Mouse (Mus musculus) adipocyte (in vitro differentiated cells): ENCODE measurements around the gene Smpdl3b.
"Not testable (repeated sequence)": the region's sequence is repeated elsewhere in the genome, so short reads cannot be mapped to it uniquely, and the experiment has no call there.

Experiments
- DNase-seq: peaks from one replicate; pipeline ENCODE4 v3.0.0-alpha.2; 2016; ENCODE audit warnings: low spot score

The Smpdl3b gene

GRCm38 (mm10) chr4:132778562-132779201 lies 21.6 kb upstream of the Smpdl3b start:
- DNase-seq: no peak

DNA sequence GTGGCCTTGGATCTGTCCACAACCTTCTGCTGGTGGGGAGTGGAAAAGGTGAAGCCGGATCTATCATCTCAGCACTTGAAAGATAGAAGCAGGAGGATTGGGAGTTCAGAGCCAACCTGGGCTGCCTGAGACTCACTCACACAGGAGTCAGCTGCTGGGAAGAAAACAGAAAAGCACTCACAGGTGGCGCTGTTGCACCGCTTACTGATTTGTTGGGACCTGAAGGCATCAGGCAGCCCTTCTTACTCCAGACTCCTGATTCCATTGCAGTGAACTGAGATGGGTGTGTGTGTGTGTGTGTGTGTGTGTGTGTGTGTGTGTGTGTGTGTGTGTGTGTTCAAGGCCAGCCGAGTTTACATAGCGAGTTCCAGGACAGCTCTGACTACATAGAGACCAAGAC lies 19.7 kb upstream of the Smpdl3b start:
- peak; percentile 64 for DNase-seq

GRCm38 (mm10) chr4:132774905-132775304 lies 17.9 kb upstream of the Smpdl3b start:
- DNase-seq: no peak

DNA sequence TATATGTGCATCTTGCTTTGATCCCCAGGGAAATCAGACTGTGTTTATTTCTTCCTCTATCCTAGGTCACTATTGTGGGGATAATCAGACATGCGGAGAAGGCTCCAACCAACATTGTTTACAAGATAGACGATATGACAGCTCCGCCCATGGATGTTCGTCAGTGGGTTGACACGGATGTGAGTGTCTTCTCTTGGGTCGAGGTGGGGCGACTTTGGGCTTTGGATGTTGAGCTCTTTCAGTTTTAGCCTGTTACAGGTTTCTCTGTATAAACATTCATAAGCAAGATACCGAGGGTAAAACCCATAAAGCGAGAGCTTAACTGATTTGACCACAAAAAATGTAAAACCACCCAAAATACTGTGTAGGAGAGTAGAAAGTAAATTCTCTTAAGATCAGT lies 14.7 kb upstream of the Smpdl3b start:
- DNase-seq: no peak

GRCm38 (mm10) chr4:132767914-132768876 lies 11.1 kb upstream of the Smpdl3b start, which contains the start of gene Rpa2:
TSS of gene Rpa2 (plus strand) at chr4:132768332.
- DNase-seq: peak; percentile 100

- not testable (repeated sequence) for DNase-seq
Observed at GRCm38 (mm10) chr4:132763125-132763524, 6.1 kb upstream of the Smpdl3b start.

DNA sequence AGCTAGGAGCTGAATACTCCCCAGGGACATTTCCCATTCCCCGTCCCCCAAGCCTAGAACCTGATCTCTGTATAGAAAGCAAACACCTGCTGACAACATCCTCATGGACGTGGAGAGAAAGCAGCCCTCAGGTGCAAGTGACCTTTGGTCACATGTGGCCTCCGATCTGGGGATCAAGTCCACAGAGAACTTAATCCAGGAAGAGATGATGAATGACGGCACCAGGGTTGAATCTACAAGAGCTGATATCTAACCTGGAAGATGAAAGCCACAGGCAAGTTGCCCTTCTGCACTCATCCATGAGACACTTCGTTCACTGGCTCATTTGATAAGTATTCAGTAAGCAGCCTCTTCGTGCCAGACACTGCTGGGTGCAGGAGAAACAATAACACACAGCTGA lies 5.5 kb upstream of the Smpdl3b start:
- no peak for DNase-seq

DNA sequence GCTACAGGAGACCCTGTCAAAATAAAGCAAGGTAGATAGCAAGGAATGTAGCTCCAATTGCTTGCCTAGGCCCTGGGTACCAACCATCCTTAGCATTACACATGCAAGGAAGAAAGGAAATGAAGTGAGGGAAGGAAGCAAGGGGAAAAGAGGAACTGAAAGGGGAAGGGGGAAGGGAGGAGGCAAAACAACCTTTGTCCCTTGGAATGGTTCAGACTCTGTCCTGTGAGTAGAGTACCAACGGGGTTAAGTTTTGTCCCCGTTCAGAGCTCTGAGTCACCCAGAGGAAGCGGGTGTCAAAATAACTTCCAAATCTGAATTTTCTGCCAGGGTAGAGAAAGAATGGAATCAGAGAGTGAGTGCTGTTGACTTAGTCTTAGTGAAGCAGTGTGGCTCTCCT lies 3.2 kb upstream of the Smpdl3b start:
- DNase-seq: no peak

GRCm38 (mm10) chr4:132757633-132758351 lies 740 bp upstream of the Smpdl3b start:
- no peak for DNase-seq

DNA sequence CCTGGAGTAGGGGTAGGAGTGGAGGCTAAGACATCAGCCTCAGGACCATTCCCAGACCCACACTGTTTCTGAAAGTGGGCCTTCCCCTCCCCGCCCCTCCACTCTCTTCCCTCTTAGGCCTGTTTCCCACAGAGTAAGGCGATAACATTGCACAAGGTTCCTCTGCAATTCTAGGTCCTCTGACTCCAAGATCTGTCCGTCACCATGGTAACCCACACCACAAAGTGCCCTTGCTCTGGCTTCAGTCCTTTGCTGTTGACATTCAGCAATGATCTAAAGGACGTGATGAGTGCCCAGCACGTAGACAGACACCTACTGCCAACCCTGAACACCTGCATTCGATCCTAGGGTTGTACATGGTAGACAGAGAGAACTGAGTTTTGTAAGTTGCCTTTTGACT lies 4.1 kb downstream of the Smpdl3b start:
- no peak for DNase-seq

DNA sequence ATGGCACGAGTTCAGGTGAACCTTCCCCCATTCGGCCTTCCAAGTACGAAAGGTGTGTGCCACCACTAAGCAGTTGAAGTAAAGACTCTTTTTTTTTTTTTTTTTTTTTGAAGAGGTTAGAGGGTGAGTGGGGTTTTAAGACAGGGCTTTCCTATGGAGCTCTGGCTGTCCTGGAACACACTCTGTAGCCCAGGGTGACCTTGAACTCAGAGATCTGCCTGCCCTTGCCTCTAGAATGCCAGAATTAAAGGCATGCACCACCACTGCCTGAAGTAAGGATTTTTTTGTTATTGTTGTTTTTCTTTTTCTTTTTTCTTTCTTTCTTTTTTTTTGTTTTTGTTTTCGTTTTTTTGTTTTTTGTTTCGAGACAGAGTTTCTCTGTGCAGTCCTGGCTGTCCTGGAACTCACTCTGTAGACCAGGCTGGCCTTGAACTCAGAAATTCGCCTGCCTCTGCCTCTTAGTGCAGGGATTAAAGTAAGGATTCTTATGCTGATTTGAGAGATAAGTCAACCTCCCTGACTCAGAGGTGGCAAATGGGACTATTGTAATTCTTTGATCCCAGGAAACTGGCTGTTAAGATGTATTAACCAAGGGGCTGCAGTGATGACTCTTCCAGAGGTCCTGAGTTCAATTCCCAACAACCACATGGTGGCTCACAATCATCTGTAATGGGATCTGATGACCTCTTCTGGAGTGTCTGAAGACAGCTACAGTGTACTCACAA lies 7.6 kb downstream of the Smpdl3b start:
- no peak for DNase-seq

GRCm38 (mm10) chr4:132748778-132749177 lies 8.3 kb downstream of the Smpdl3b start:
- no peak for DNase-seq

GRCm38 (mm10) chr4:132747664-132748259 lies 9.3 kb downstream of the Smpdl3b start:
- peak; percentile 57 for DNase-seq

- no peak for DNase-seq
Observed at GRCm38 (mm10) chr4:132746911-132747517, 10.0 kb downstream of the Smpdl3b start.

DNA sequence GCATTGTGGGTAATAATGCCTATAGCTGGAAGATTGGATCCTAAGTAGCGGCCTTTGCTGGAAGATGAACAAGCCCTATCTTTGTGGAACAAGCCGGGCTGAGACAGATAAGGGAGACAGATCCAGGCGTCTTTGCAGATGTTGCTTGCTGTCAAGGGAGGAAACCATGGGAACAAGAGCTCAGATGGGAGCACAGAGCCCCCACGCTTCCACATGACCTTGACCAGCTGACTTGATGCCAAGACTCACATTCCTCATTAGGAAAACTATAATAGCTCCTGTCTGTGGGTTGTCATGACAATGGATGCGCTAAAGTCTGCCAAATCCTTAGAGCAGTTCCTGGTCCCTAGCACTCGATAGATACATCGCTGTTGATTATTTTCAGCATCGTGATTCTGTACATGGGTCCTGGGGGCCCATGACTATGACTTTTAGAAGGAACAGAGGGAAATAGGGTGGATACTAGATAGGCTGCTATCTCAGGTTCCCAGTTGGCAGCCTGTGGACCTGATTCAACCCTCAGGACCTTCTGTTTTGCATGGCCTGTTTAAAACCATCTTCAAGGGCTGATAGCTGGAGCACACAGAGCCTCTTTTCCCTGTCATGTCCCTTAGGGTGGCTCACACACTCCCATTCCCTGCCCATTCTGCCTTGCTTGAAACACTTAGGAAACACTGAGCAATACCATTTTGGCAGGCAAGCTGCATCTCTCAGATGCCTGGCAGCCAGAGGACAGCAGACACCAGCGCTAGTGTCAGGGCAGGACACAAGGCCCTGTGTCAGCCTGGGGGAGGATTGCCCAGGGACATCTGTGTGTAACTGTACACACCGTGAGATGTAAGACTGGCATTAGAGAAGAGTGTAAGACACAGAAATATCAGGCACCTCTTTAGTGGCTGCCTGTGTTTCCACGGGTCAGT lies 12.8 kb downstream of the Smpdl3b start:
- DNase-seq: peak; percentile 72

DNA sequence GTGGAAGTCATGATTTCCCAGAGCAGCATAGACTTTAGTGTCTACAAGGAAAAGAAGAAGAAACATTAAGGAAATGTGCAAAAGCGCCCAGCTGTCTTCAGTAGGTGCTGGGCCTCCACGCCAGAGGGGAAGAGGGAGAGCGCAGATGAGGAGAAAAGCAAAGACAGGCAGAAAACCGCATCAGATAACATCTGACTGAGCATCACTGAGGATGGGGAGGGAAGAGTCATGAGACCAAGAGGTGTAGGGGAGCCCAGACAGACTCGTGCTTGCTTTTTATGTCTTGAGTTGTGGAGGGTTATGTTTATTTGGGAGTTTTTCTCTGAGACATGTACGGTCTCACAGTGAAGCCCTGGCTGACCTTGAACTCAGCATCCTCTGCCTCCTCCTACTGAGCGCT lies 15.6 kb downstream of the Smpdl3b start:
- DNase-seq: no peak

DNA sequence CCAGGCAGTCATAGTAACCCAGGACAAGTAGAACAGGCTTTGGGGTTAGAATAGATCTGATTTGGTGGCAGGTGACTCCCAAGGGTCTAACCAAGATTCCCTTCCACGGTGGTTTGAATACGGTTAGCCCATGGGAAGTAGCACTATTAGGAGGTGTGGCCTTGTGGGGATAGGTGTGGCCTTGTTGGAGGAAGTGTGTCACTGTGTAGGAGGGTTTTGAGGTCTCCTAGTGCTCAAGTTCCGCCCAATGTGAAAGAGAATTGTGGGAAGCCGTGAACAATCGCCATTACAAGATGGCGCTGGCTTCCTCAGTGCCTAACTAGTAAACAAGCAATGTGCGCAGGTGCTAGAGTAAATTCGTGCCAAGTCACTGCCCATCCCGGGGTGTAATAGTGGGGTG lies 19.9 kb downstream of the Smpdl3b start:
- DNase-seq: not testable (repeated sequence)

DNA sequence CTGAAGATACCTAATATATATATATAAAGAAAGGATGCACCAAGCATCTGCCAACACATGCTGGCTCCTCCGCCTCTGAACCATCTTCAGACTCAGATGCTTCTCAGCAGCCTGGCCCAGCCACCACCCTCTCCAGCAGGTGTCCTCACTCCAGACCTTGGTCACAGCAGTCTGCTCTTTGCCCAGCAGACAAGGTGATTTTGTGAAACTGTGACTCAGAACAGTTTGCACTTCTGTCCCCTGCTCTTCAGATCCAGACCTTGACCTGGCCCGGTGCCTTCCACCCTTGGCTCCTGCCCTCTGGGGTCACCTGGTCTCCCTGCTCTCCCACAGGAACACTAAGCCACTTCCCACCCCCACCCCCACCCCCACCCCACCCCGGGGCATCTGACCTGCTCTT lies 21.2 kb downstream of the Smpdl3b start:
- no peak for DNase-seq

DNA sequence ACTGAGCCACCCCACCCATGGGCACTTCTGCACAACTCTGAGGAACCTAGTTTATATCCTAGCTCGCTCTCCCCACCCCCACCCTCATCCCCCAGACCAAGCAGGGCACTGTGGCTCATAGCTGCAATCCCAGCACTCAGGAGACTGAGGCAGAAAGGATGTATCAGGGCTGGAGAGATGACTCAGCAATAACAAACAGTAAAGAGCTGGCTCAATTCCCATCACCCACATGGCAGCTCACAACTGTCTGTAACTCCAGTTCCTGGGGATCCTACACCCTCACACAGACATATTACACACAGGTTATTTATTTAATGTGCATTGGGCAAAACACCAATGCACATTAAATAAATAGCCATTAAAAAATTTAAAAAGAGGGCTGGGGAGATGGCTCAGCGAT lies 21.7 kb downstream of the Smpdl3b start:
- no peak for DNase-seq

DNA sequence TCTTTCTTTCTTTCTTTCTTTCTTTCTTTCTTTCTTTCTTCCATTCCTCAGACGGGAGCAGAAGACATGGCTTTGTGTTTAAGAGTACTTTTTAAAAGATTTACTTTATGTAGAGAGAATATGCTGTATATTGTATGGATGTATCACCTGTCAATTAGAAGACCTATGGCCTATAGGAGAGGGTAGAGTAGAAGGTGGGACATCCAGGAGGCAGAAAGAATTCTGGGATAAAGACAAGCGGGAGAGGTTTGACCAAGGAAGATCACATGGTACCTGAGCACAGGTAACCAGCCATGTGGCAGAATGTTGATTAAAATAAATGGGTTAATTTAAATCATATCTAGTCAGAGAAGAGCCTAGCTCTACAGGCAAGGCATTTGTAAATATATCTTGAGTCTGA lies 22.3 kb downstream of the Smpdl3b start:
- DNase-seq: no peak
